Mouse (Mus musculus) kidney, adult 10 weeks (tissue): ENCODE data around the gene Bckdha. TPM values are rescaled to one million over a fixed set of nuclear protein-coding genes. Genes with fewer than 3 reads are reported as not detected.

Source experiments
- polyA plus RNA-seq: library from polyadenylated mRNA; stranded (reverse); fragments of 350-450 nt; fragmentation: Illumina TruSeq; extraction: RNeasy Lipid Tissue Mini Kit (QIAGEN cat#74804); gene quantifications from one replicate; pipeline ENCODE4 v1.2.3, GENCODE M21; 2014; ENCODE audit warnings: low read depth, low replicate concordance

The Bckdha gene
- 0.61 TPM for polyA plus RNA-seq

DNA sequence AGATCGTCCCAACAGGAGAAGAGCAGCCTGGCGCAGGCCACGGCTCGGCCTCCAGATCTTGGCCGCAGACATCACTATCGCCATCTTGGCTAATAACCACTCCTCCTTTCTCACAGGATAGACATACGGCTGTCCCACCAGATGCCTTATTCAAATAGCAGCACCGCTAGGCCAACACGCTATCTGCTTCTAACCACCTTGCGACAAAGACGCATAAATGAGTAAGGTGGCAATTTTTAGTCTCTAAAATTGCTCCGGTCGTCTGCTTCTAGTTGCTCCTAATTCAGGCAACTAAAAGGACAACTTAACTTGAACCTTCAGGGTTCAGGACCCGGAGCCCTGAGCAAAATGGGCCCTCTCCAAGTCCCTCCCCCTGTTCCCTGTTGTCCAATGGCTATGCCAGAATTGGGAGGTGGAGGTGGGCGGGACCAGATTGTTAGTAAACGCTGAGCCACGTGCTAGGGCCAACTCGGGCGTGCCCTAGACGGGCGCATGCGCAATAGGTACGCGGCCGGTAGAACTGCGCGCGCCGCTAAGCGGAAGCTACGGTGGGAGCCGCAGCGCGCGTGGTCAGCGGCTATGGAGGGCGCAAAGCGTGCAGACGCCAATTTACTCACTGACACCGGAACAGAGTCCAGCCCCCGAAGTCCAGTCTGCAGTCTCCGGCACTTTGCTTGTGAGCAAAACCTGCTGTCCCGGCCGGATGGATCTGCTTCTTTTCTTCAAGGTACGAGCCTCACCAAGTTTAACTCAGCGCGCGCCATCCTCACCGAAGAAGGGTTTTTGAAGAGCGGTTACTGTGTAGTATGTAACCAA is at the start of gene Bckdha, which contains the start of gene Exosc5:
Bckdha (minus strand) TSS at position 325 of the 816 bp plus-strand sequence.
Exosc5 (plus strand) TSS at position 508 of the 816 bp plus-strand sequence.

DNA sequence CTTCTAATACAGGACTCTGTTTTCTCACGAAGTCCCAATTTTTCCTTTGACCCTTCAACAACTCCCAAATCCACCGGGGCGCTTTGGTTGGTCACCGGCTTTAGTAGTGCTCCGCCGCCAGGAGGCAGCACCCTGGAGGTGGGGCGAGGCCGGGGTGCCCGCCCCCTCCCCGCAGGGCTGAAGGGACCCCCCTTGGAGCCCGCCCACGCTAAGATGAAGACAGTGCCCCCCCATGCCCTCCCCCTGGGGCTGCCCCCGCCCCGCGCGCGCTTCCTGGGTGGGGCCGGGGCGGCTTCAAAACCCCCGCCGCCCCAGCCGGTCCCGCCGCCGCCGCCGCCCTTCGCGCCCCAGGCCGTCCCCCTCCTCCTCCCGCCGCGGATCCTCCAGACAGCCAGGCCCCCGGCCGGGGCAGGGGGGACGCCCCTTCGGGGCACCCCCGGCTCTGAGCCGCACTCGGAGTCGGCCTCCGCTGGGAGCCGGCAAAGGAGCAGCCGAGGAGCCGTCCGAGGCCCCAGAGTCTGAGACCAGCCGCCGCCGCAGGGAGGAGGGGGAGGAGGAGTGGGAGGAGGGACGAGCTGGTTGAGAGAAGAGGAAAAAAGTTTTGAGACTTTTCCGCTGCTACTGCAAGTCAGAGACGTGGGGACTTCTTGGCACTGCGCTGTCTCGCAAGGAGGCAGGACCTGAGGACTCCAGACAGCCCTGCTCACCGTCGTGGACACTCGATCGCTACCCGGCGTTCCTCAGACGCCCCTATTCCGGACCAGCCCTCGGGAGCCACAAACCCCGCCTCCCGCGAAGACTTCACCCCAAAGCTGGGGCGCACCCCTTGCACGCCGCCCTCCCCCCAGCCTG is 28.1 kb upstream of the Bckdha start, which contains the start of gene Tgfb1:
Tgfb1 (plus strand) TSS at position 323 of the 852 bp plus-strand sequence.

DNA sequence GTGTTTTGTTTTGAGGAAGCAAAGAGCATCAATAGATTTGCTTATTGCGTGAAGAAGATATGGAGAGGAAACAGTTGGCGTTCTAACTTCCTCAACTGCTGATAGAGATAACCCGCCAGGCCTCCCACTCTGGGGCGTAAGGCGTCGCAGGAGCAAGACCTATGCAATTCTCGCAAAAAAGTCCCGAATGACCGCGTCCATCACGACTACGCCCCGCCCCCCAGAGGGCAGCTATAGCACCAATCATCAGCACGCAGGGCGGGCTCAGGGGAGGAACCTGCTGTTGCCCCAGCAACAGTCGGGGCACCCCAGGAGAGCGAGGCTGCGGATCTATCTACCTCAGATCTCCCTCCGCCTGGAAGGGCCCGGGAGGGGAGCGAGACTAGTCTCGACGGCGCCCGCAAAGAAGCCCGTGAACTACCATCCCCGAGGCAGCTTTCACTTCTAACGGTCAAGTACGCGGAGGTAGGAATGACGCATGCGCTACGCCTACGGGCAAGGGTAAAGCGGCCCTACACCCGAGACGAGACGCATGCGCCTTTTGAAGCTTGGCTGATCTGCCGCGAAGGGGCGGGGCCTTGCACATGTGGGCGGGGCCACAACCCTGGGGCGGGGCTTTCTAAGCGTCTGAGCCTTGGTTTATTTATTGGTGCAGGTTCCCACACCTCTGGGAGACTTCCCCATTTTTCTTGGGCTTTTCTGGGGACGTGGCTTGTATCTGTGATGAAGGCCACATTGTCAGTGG is 21.9 kb upstream of the Bckdha start, which contains the start of gene B9d2:
B9d2 (plus strand) TSS at position 267 of the 745 bp plus-strand sequence.

DNA sequence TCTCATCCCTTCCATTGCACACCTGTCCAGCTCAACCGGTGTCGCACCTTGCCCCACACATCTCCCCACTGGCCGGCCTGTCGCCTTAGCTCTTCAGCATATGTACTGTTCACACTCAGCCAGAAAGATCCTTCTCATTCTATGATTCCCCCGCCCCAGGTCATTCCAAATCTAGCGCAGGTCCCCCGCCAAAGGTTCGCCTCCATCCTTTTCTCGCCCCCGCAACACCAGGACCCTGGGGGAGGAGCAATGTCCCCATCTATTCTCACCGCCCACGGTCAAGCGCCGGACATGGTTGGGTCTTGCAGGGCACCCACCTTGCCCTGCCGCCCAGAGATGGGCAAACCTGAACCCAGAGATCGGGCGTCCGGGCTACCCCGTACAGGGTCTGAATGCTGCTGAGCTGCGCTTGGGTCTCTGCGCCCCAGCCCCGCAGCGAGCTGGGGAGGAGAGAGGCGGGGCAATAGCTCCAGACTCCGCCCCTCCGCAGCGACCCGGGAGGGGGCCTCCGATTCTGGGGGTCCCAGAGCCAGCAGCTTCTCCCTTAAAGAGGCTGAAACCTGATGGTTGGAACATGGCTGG is 16.0 kb upstream of the Bckdha start, which contains the start of gene Tmem91:
Tmem91 (minus strand) TSS at position 448 of the 582 bp plus-strand sequence.

DNA sequence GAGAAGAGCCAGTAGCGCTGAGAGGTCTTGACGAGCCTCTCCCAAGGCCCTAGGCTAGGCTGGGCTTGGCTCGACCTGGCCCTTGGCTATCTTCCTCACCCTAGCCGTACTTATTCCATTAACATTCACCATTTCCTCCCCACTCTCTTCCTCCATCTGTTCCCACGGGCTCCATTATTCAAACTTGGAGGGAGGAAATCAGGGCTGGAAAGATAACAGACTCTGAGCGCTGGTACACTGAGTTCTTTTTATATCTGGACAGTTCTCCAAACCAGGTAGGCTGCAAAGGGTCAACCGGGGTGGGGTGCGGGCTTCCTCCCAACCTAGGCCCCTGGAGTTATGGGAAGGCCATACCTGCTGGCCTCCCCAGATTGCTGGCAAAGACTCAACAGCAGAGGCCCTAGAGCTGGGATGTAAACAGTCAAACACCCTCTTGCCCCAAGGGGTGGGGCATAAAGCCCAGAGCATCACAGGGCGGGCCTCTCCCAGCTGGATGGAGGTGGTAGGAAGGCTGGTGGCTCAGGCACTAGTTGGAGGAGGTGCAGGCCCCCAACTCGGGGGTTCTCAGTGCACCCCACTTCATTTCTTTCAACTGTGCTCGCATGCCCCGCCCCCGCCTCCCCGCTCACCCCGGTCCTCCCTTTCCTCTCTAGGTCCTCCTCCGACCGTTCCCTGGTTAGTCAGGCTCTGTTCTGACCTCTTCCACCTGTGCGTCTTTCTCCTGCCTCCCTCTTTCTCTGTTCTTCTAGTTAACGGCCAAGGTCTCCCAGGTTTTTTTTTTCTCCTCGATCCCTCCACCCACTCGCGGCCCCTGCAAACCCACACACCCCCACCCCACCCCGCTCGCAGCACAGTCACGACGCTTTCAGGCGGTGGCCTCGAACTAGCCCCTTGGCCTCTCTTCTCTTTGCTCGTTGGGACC is 32.0 kb downstream of the Bckdha start, which contains the start of gene B3gnt8:
B3gnt8 (plus strand) TSS at position 146 of the 922 bp plus-strand sequence.

DNA sequence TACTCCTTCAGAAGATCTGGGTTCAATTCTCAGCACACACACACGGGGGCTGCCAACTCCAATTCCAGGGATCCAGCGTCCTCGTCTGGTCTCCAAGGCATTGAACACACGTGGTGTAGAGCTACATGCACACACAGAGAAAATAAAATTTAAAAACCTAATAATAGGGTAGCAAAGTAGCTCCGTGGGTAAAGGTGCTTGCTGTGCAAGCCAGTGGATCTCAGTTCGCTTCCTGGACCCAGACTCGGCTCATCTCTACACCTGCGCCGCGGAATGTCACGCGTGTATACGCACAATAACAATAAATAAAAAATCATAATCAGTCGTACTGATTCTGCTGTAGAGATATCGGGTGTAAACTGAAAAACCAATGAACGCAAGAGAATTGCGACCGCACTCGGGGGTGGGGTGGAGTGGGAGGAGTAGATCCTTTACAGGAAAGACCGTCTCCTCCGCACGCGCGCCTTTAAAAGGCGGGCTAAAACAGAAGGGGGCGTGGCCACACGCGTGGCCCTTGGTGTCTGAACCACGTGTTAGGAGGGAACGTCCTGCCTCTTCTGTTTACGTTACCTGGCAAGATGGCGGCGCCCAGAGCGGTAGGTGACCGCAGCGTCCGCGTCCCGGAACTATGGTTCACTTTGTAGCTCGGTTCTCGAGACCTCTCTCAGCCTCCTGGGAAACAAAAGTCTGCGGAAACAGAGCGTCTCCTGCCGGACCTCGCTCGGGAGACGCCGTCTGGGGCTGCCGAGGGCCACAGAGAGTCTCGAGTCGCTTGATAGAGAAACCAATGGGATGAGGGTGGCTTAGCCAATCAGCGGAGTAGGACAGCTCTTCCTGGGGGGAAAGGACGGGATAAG is 39.7 kb downstream of the Bckdha start, which contains the start of gene Dmac2:
Dmac2 (plus strand) TSS at position 550 of the 857 bp plus-strand sequence.

DNA sequence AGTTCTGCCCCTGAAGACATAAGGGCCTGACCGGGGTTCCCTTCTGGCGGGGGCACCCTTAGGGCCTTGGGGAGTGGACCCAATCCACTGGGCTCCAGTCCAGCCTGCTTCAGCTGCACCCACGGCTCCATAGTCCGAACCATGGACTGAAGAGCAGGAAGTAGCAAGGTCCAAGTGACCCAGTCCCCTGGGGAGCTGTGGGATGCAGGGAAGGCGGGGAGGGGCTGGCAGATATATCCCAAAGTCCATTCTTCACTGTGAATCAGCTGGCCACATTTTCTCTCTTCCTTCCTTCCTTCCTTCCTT is 43.1 kb downstream of the Bckdha start, which contains the start of gene Erich4:
Erich4 (minus strand) TSS at position 187 of the 306 bp plus-strand sequence.

Other genes starting within 250 kb of the Bckdha start
- gene Cxcl17, start 246.1 kb downstream of the Bckdha start, polyA plus RNA-seq: not detected
- 89.5 TPM for gene Ceacam1, start 181.4 kb downstream of the Bckdha start, polyA plus RNA-seq
- gene Ceacam2, start 119.1 kb downstream of the Bckdha start, polyA plus RNA-seq: 199 TPM
- gene Erich4, start 43.1 kb downstream of the Bckdha start, polyA plus RNA-seq: 6.0 TPM
- 28.8 TPM for gene Dmac2, start 39.6 kb downstream of the Bckdha start, polyA plus RNA-seq
- gene B3gnt8, start 32.3 kb downstream of the Bckdha start, polyA plus RNA-seq: not detected
- gene Exosc5, start 183 bp upstream of the Bckdha start, polyA plus RNA-seq: 0.32 TPM
- gene Tmem91, start 16.2 kb upstream of the Bckdha start, polyA plus RNA-seq: not detected
- gene B9d2, start 21.8 kb upstream of the Bckdha start, polyA plus RNA-seq: not detected
- gene Tgfb1, start 28.0 kb upstream of the Bckdha start, polyA plus RNA-seq: 1.0 TPM
- gene Ccdc97, start 60.1 kb upstream of the Bckdha start, polyA plus RNA-seq: 2.3 TPM
- gene Hnrnpul1, start 95.8 kb upstream of the Bckdha start, polyA plus RNA-seq: 26.8 TPM
- gene Axl, start 129.7 kb upstream of the Bckdha start, polyA plus RNA-seq: 18.3 TPM
- 2.4 TPM for gene Cyp2s1, start 157.9 kb upstream of the Bckdha start, polyA plus RNA-seq
- not detected for gene Cyp2b10, start 238.6 kb upstream of the Bckdha start, polyA plus RNA-seq